Comparison of ENCODE assay signal across 10 mouse cellular contexts in genomic region chr9:54843887-54844286, GRCm38 (mm10). TPM values are rescaled to one million over a fixed set of nuclear protein-coding genes. Genes with fewer than 3 reads are reported as not detected.
DNase-seq lines count a peak whose midpoint lies in the region; ATAC-seq lines count a peak whose summit lies in the region.
"Had no signal": no experiment of that assay in that cellular context is flagged by ENCODE, and none has a peak within 500 bp of the region (broad histone marks: within the 10 kb centered on the region; RNA-seq: fewer than 3 reads in every experiment).

No protein-coding gene starts in this region.

- DNase-seq in 416B (ENCODE audit: low read depth), result peak; percentile 74
- peak; percentile 20 to 30 for DNase-seq in CD8-positive naive resting alpha-beta T cell, adult 2 months (ENCODE audit: low read depth in 2 of 2, low spot score in 2 of 2)
- peak; percentile 49 for DNase-seq in kidney, adult 9 months
- peak; percentile 51 for DNase-seq in lung, postnatal 25 days (ENCODE audit: low spot score)
- DNase-seq in gastrocnemius, postnatal 25 days, result no peak
- DNase-seq: cerebellum, postnatal 25 days; heart, postnatal 4 days; liver, embryonic 13.5 days had no signal

- no peak for ATAC-seq in cerebellum, adult (ENCODE audit: insufficient number of reproducible peaks, low FRiP score, low TSS enrichment)
- ATAC-seq in frontal cortex, adult (ENCODE audit: low TSS enrichment), result no peak

RNA-seq across cellular contexts. Expression of gene Ireb2, which starts 19.7 kb away (rescaled TPM):
- 10 to 100 TPM; 21.7 to 22.1 TPM for total RNA-seq in gastrocnemius, postnatal 25 days (2021)
